Mouse (Mus musculus): ENCODE results near the gene Tnks2. TPM values are rescaled to one million over a fixed set of nuclear protein-coding genes. Genes with fewer than 3 reads are reported as not detected.

The Tnks2 gene
- 52.4 and 54.9 TPM in 2 replicates for polyA plus RNA-seq (2015; fragmentation: Nextera tagmentation; extraction: Ambion mirVana)

- no peaks in the 10 kb centered on the region for H3K9me3 ChIP-seq
- peak within 1 kb of the TSS; percentile 97 for H3K4me3 ChIP-seq
- peaks cover 35% of the 10 kb centered on the region for H3K4me1 ChIP-seq (replicated peaks)
- peak; percentile 96 for ATAC-seq (ENCODE audit: low FRiP score)
- 0% methylated on average over 54 of the region's 73 CpGs for WGBS
- peak within 1 kb of the TSS; percentile 99 for H3K9ac ChIP-seq
- H3K27ac ChIP-seq: peak within 1 kb of the TSS; percentile 97
- no peaks in the 10 kb centered on the region for H3K36me3 ChIP-seq
- H3K27me3 ChIP-seq: no peaks in the 10 kb centered on the region
- peak within 1 kb of the TSS; percentile 88 for H3K4me2 ChIP-seq
Observed at GRCm38 (mm10) chr19:36833788-36834531, at the start of gene Tnks2. Gene Tnks2 (plus strand): TSS chr19:36834232.

GRCm38 (mm10) chr19:36789873-36790733 lies 43.9 kb upstream of the Tnks2 start:
- H3K9ac ChIP-seq: no peak overlapping the region
- ATAC-seq (ENCODE audit: low FRiP score): peak; percentile 68
- H3K4me3 ChIP-seq: no peak overlapping the region
- H3K36me3 ChIP-seq: no peaks in the 10 kb centered on the region
- H3K4me1 ChIP-seq (replicated peaks): 0 out of 2 replicates have a peak, but pooled peaks cover 3% of the 10 kb centered on the region
- no peaks in the 10 kb centered on the region for H3K9me3 ChIP-seq
- no peak overlapping the region for H3K27ac ChIP-seq
- H3K27me3 ChIP-seq: no peaks in the 10 kb centered on the region
- H3K4me2 ChIP-seq: no peak overlapping the region
- WGBS: 66% methylated on average over 17 of the region's 17 CpGs

- H3K9me3 ChIP-seq: no peaks in the 10 kb centered on the region
- no peak overlapping the region for H3K4me2 ChIP-seq
- 93% methylated on average over 8 of the region's 8 CpGs for WGBS
- no peaks in the 10 kb centered on the region for H3K36me3 ChIP-seq
- H3K27ac ChIP-seq: no peak overlapping the region
- 0 out of 2 replicates have a peak, but pooled peaks cover 3% of the 10 kb centered on the region for H3K4me1 ChIP-seq (replicated peaks)
- ATAC-seq (ENCODE audit: low FRiP score): no peak
- no peak overlapping the region for H3K9ac ChIP-seq
- H3K27me3 ChIP-seq: no peaks in the 10 kb centered on the region
- no peak overlapping the region for H3K4me3 ChIP-seq
Observed at GRCm38 (mm10) chr19:36792589-36792988, 41.4 kb upstream of the Tnks2 start.

GRCm38 (mm10) chr19:36793450-36793849 lies 40.6 kb upstream of the Tnks2 start:
- WGBS: 77% methylated on average over 1 of the region's 1 CpGs
- Histone ChIP-seq H3K4me2 (no peak overlapping the region), H3K36me3 (no peaks in the 10 kb centered on the region), H3K27ac (no peak overlapping the region), H3K9me3 (no peaks in the 10 kb centered on the region), H3K4me1 (replicated peaks) (0 out of 2 replicates have a peak, but pooled peaks cover 3% of the 10 kb centered on the region), H3K27me3 (no peaks in the 10 kb centered on the region), H3K9ac (no peak overlapping the region), H3K4me3 (no peak overlapping the region)
- no peak for ATAC-seq (ENCODE audit: low FRiP score)

- 0 out of 2 replicates have a peak, but pooled peaks cover 3% of the 10 kb centered on the region for H3K4me1 ChIP-seq (replicated peaks)
- 92% methylated on average over 4 of the region's 4 CpGs for WGBS
- no peaks in the 10 kb centered on the region for H3K36me3 ChIP-seq
- H3K27ac ChIP-seq: no peak overlapping the region
- no peaks in the 10 kb centered on the region for H3K9me3 ChIP-seq
- no peak overlapping the region for H3K4me3 ChIP-seq
- H3K27me3 ChIP-seq: no peaks in the 10 kb centered on the region
- no peak overlapping the region for H3K9ac ChIP-seq
- no peak overlapping the region for H3K4me2 ChIP-seq
- ATAC-seq (ENCODE audit: low FRiP score): no peak
Observed at GRCm38 (mm10) chr19:36794008-36794407, 40.0 kb upstream of the Tnks2 start.

- no peaks in the 10 kb centered on the region for H3K36me3 ChIP-seq
- H3K4me2 ChIP-seq: no peak overlapping the region
- no peak overlapping the region for H3K4me3 ChIP-seq
- no peak for ATAC-seq (ENCODE audit: low FRiP score)
- H3K27me3 ChIP-seq: no peaks in the 10 kb centered on the region
- 0 out of 2 replicates have a peak, but pooled peaks cover 2% of the 10 kb centered on the region for H3K4me1 ChIP-seq (replicated peaks)
- 80% methylated on average over 3 of the region's 3 CpGs for WGBS
- H3K9ac ChIP-seq: no peak overlapping the region
- H3K27ac ChIP-seq: no peak overlapping the region
- H3K9me3 ChIP-seq: no peaks in the 10 kb centered on the region
Observed at GRCm38 (mm10) chr19:36795277-36795676, 38.8 kb upstream of the Tnks2 start.

- Histone ChIP-seq H3K4me2 (no peak overlapping the region), H3K27me3 (no peaks in the 10 kb centered on the region), H3K4me3 (no peak overlapping the region), H3K36me3 (no peaks in the 10 kb centered on the region), H3K27ac (no peak overlapping the region), H3K9me3 (no peaks in the 10 kb centered on the region), H3K4me1 (replicated peaks) (no peaks in the 10 kb centered on the region), H3K9ac (no peak overlapping the region)
- WGBS: 80% methylated on average over 9 of the region's 9 CpGs
- ATAC-seq (ENCODE audit: low FRiP score): no peak
Observed at GRCm38 (mm10) chr19:36796931-36797330, 37.1 kb upstream of the Tnks2 start.

GRCm38 (mm10) chr19:36800288-36800687 lies 33.7 kb upstream of the Tnks2 start:
- Histone ChIP-seq H3K9me3 (no peaks in the 10 kb centered on the region), H3K27ac (no peak overlapping the region), H3K4me3 (no peak overlapping the region), H3K27me3 (no peaks in the 10 kb centered on the region), H3K9ac (no peak overlapping the region), H3K36me3 (no peaks in the 10 kb centered on the region), H3K4me1 (replicated peaks) (no peaks in the 10 kb centered on the region), H3K4me2 (no peak overlapping the region)
- ATAC-seq (ENCODE audit: low FRiP score): no peak
- 89% methylated on average over 7 of the region's 7 CpGs for WGBS

- Histone ChIP-seq H3K27me3 (no peaks in the 10 kb centered on the region), H3K27ac (no peak overlapping the region), H3K9ac (no peak overlapping the region), H3K4me2 (no peak overlapping the region), H3K4me1 (replicated peaks) (no peaks in the 10 kb centered on the region), H3K9me3 (no peaks in the 10 kb centered on the region), H3K36me3 (no peaks in the 10 kb centered on the region), H3K4me3 (no peak overlapping the region)
- ATAC-seq (ENCODE audit: low FRiP score): no peak
- WGBS: 80% methylated on average over 9 of the region's 9 CpGs
Observed at GRCm38 (mm10) chr19:36801856-36802641, 32.0 kb upstream of the Tnks2 start.

GRCm38 (mm10) chr19:36803403-36803802 lies 30.6 kb upstream of the Tnks2 start:
- no peak overlapping the region for H3K4me2 ChIP-seq
- no peak overlapping the region for H3K9ac ChIP-seq
- WGBS: 94% methylated on average over 8 of the region's 8 CpGs
- H3K4me3 ChIP-seq: no peak overlapping the region
- H3K36me3 ChIP-seq: no peaks in the 10 kb centered on the region
- no peaks in the 10 kb centered on the region for H3K9me3 ChIP-seq
- no peaks in the 10 kb centered on the region for H3K27me3 ChIP-seq
- H3K27ac ChIP-seq: no peak overlapping the region
- no peak for ATAC-seq (ENCODE audit: low FRiP score)
- H3K4me1 ChIP-seq (replicated peaks): 0 out of 2 replicates have a peak, but pooled peaks cover under 1% of the 10 kb centered on the region

GRCm38 (mm10) chr19:36806842-36807241 lies 27.2 kb upstream of the Tnks2 start:
- H3K27ac ChIP-seq: no peak overlapping the region
- H3K9ac ChIP-seq: no peak overlapping the region
- ATAC-seq (ENCODE audit: low FRiP score): no peak
- 0 out of 2 replicates have a peak, but pooled peaks cover 4% of the 10 kb centered on the region for H3K4me1 ChIP-seq (replicated peaks)
- H3K4me3 ChIP-seq: no peak overlapping the region
- no peaks in the 10 kb centered on the region for H3K36me3 ChIP-seq
- WGBS: 88% methylated on average over 2 of the region's 2 CpGs
- H3K27me3 ChIP-seq: no peaks in the 10 kb centered on the region
- no peaks in the 10 kb centered on the region for H3K9me3 ChIP-seq
- H3K4me2 ChIP-seq: no peak overlapping the region
